Mouse (Mus musculus) ES-E14 (cell line): ENCODE results near the gene Usp35.

Source experiments
- CHD2 ChIP-seq: IDR thresholded peaks from 2 replicates; pipeline ENCODE4 v1.6.1; 2014; ENCODE audit warnings: mild to moderate bottlenecking, low read depth, low read length, inconsistent platforms
- HCFC1 ChIP-seq: IDR thresholded peaks from 2 replicates; pipeline ENCODE4 v1.6.1; 2012; ENCODE audit warnings: low read length, inconsistent platforms, borderline replicate concordance; ENCODE audit not compliant: insufficient read depth
- MAFK ChIP-seq: IDR thresholded peaks from 2 replicates; pipeline ENCODE4 v1.6.1; 2014; ENCODE audit warnings: mild to moderate bottlenecking, low read depth, low read length, inconsistent platforms; ENCODE audit not compliant: insufficient read depth
- ZC3H11A ChIP-seq: IDR thresholded peaks from 2 replicates; pipeline ENCODE4 v1.6.1; 2012; ENCODE audit warnings: low read depth, mild to moderate bottlenecking, inconsistent platforms, low read length, borderline replicate concordance
- ZNF384 ChIP-seq: IDR thresholded peaks from 2 replicates; pipeline ENCODE4 v1.6.1; 2012; ENCODE audit warnings: low read depth, low read length, inconsistent platforms

GRCm38 (mm10) chr7:97301321-97301720 lies 30.5 kb downstream of the Usp35 start:
- TF ChIP-seq ZNF384, result no peak
- no peak for TF ChIP-seq HCFC1
- TF ChIP-seq CHD2, result no peak
- no peak for TF ChIP-seq MAFK
- TF ChIP-seq ZC3H11A, result no peak
